Mouse (Mus musculus) thymus, postnatal 25 days (tissue): ENCODE results near the gene Ermn.
A peak's percentile ranks its signal among the peaks of the same experiment; 100 is the strongest.

ENCODE experiments used
- DNase-seq: peaks from one replicate; pipeline ENCODE4 v3.0.0; 2022

Ermn gene

DNA sequence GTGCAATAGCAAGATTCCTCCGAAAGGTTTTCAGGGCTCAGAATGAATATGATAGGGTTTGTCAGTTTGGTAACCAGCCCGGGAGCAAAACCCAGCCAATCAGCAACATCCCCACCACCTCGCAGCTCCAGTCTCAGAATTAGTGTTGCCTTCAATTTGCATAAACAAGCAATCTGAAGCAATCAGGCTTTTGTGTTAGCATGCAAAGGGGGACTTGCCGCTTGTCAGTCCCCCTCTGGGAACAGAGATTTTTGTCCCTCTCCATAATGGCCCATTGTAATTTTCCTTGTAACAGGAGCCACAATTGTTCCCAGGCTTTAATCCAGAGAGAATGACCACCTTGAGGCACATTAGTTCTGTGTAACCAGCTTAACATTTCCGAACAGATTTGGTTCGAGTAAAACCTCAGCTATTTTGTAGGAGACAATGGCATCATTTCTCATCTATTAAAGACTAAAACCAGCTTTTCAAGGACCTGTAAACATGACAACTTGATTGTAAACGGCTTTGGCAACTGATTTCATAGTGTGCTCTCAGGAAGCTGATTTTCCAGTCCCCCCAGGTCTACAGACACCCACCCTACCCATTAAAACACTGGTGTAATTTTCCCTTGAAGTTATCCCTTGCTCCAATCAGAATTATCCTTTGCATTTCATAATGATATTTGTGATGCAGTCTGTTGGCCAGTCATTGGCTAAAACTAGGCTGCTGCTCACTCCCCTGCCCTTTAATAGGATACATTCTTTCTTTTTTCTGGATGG lies at the start of gene Ermn:
Ermn (minus strand) TSS at position 44 of the 761 bp plus-strand sequence.
- no peak for DNase-seq

DNA sequence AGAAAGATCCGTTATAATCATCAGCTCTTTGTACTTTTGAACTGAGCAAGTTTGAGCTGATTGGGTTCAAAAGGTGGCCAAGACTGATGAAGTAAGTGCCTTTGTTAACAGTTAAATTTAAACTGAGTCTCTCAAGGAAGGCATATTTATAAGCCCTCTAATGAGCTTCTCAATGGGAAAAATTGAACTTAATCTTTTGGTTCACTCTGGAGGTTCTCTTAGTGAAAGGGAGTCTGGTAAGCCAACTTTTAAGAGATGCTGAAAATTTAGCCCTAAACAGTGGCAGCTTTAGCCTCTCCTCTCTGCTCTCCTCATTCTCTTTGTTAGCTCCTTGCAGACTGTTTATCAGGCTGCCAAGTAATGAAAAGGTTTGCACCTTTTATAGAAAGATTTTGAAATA lies 42.2 kb upstream of the Ermn start:
- DNase-seq: no peak

DNA sequence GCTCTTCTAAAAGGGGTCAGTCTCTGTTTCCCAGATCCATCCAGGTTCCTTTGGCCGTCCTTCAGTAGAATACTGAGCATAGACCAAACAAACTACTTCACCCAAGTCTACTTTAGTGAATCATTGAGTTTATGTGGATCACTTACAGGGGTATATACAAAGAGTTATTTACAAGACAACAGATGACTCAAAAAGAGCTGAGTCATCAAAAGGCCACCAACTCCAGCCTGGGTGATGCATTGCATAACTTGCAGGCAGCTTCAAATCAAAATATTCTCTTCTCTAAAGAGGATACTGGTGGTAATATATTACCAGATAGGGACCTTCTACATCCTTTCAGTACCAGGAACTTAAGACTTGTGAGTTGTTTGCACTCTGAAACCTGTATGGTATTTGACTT lies 33.8 kb upstream of the Ermn start:
- no peak for DNase-seq

DNA sequence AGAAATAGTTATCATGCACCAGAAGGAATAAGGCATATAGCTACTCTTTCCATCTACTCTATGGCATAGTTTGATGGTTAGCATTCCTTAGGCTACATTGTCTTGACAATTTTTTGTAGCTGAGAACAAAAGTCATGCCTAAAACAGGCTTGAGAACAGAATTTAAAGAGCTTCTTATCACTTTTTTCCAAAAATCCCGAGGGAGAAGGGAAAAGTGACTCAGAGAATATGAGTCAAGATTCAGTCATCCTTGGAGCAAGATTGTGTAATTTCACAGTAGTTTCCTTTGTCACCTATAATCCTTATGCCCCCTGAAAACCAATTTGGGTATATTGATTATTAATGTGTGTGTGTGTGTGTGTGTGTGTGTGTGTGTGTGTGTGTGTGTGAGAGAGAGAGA lies 27.2 kb upstream of the Ermn start:
- DNase-seq: no peak

DNA sequence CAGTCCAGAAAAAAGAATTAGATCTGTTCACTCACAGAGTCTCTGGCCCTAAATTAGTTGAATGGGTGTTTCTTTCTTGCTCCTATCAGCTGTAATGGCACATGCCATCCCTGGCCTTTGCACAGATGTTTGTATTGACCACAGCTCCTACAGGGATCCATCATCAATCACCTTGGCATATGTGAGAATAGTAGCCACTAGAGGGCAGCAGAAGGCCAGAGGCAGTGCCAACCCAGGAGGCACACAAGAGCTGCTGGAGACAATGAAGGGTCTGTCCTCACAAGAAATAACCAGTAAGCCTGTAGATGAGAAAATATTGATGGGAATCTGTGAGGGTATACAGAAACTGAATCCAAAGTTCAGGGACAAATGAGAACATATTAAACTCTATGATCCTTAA lies 2.7 kb upstream of the Ermn start:
- peak; percentile 73 for DNase-seq

DNA sequence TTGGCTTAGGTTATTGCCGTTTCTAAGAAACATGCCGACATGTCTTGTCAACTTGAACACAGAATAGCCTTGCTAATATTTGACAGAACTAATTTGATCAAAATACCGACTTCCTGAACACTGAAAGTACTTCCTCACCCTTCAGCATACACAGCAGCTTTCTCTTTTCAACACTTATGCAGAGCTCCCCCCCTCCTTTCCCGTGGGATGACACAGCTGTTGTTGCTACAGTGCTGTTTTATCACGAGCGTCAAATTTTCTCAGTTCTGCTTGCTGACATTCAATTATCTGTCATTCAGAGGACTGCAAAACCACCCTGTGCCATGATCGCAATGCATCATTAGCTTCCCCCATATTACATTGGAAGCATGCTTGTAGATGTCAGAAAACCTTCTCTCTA lies 10.8 kb downstream of the Ermn start:
- no peak for DNase-seq

DNA sequence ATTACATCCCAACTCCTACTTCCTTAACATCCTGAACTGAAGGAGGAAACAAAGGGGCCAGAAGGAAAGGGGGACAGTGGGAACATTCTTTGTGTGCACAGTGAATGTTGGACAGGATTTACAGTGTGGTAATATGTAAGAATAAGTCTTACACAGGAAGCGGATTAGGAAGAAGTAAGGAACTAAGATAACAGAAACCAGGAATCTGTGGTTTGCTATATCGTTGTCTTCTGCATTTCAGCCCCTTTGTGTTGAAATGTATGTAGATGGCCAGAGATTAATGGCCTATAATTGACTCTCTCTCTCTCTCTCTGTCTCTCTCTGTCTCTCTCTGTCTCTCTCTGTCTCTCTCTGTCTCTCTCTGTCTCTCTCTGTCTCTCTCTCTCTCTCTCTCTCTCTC lies 15.7 kb downstream of the Ermn start:
- no peak for DNase-seq

DNA sequence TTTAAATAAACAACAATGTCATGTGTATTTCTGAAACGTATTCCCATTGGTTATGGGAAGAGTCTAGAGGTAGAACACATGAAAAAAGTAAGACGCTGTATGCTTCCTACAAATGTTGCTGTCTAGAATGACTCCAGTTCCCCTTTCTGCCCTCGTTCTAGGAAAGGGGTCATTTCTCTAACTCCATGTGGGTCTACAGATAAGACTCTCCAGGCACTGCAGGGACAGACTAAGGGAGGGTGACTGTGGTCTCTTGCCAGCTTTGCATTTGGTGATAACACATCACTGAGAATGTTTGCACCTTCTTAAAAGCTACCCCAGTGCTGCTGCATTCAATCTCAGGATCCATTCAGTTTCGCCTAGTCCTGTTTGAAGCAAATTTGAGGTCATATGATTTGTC lies 17.0 kb downstream of the Ermn start:
- DNase-seq: no peak

DNA sequence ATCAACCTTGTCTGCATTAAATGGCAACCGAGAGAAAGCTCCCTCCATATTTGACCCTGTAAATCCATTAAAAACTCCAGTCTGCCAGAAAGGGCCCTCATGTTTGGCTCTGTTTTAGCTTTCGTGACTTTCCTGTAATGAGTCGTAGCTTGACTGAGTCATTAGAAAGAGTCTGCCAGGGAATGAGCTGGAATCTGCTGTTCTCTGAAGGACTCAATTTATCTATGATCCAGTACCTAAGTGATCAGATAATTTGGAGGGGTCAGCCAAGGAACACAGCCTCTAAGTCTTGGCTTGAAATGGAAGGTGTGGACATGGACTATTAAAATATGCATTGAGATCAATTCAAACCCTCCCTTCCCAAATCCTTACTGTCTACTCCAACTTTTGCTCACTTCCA lies 21.2 kb downstream of the Ermn start:
- no peak for DNase-seq

DNA sequence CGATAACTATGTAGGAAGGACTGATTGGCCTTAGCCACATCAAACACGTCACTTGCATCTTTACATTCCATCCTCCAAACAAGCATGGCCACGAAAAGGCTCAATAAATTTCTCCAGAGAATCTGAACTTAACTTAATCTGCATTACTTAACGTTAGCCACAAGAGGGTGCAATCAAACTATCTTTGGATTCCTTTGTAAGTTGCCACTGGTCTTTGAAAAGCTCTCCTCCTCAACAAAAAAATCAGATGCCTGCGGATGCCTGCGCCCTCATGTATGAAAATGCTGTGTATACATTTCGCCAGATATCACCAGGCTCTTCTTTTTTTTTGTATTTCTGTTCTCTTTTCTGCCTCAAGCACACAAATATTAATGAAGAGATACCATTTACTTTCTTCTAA lies 23.3 kb downstream of the Ermn start:
- no peak for DNase-seq

DNA sequence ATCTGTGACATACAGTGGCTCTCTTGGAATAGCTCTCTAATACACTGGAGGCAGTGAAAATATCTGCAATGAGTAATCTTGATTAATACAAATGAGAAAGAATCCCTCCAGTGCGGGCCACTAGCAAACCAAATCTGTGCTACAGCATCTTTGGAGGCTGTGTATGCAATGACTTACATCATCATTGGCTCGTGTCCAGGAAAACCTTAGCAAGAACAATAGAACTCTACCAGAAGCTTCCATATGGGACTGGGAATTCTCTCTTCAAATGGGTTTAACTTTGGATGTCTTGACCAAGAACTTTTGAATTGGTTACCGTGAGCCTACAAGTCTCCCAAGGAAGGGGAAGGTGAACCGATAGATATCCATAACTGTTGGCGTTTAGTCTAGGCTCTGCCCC lies 25.9 kb downstream of the Ermn start:
- no peak for DNase-seq

DNA sequence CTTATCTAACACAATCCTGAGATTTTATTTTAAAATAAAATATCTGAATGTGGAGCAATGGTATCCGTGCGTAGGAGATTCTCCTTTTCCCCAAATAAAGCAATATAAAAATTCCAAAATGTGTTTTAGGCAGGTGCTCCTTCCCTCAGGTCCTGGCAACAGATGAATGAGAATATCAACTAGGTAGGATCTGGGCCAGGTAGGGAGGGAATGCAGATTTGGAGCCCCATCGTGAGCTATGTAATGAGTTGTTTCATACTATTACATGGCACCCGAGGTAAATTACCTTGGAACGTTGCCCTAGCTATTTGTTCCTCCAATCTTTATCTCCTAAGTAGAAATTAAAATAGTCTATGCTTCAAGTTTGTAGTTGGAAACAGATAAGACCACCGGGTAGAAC lies 29.1 kb downstream of the Ermn start:
- DNase-seq: no peak

DNA sequence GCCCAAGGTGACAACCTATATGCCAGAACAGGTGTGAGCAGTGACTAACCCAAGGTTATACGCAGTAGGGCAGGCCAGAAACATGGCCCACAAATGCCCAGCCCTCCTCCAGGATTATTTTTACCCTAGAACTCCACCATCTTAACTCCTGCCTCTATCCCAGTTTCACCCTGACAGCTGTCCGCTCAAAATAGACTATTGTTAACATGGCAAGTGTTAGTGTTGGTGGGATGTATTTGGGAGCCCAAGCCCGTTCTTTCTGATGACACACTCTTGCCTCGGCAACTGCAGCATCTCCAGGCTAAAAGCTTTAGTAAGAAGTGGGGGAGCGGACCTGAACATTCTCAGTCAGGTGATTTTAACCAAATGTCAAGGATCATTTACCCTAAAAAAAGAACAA lies 45.6 kb downstream of the Ermn start:
- no peak for DNase-seq

DNA sequence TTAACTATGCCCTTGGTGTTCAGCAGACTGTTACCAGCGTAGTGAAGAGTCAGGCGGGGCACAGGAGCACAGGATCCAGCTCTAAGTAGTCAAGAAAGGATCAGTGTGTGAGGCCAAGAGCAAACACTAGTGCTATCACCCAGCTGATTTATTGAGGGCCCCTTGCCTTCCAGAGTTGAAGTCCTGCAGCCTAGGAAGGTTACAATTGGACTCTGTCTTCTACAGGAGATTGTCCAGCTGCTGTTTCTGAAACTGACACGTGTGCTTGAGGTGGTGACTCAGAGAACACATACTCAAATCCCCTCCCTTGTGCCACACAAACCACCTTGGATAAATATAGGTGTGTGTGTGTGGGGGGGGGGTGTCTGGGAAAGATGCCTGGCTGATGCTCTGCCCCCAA lies 51.2 kb downstream of the Ermn start:
- no peak for DNase-seq

DNA sequence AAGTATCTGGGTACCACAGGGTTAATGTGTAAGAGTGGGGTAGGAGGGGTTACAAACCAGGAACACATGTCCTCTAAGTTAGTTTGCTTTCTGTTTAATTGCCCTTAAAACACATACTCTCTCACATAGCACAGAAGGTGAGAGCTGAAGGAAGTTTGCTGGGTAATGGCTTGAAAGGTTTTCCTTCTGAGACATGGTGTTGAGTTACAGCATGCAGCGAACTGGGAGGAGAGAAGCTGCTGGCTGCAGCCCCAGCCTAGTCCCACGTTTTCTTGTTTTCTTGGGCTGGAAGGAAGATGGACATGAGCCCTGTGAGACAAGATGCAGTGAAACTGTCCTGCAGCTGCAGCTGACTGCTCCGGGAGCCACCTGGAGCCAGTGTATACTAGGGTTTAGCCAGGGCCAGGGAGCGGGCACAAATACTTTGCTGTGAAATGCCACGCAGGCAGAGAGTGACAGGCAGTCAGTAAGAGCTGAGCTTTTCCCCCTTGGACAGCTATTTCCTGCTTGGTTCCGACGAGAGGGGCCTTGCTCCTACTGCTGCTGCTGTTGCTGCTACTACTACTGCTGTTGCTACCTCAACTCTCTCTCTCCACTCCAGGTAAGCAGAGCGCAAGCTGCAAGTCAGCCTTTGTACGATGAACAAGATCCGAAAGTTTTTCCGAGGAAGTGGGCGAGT lies 54.8 kb downstream of the Ermn start, which contains the start of gene Galnt5:
Galnt5 (plus strand) TSS at position 133 of the 679 bp plus-strand sequence.
- DNase-seq: no peak
